Mouse (Mus musculus): ENCODE measurements around the gene Twf1.

DNA sequence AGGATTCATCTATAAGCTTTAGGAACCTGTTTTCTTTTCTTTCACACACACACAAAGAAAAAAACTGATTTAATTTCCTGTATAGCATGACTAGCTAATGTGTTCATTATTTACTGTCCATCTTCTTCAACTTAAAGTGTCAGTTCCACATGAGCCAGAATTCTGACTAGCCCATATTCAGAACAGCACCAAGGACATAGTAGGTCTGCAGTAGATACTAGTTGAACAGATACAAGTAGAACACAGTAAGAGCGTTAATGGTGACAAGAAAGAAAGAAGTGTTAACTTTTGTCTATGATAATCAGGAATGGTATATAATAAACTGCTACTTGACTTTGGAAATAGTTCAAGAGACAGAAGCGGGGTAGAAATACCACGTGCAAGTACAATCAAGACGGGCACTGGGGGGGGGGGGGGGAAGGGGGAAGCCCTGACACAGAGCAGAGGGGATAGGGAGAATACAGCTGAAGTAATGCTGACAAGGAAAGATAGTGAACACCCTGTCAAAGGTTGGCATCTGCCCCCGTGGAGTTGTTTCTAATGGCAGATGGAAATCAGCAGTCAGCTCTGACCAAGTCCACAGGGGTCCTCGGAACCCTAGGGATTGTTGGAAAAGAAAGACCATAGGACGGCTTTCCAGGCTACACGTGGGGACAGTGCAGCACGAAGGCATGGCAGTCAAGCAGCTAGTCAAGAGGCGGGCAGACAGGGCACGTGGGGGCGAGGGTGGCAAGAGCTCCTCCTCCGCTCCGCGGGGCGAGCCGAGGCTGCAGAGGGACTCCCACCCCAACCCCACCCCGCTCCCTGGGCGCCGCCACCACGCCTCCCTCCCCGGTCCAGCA lies 46.9 kb downstream of the Twf1 start:
- TF ChIP-seq ZNF384 (IDR thresholded peaks at IDR 0.05; ENCODE audit: low read depth, low read length) (no peak), HCFC1 (IDR thresholded peaks at IDR 0.05; ENCODE audit: borderline replicate concordance, insufficient read depth, low read length) (no peak)

Measured in ES-E14 (cell line).